Mouse (Mus musculus): ENCODE results near the gene Crybb1. TPM values are rescaled to one million over a fixed set of nuclear protein-coding genes. Genes with fewer than 3 reads are reported as not detected.

Crybb1 gene
- polyA plus RNA-seq, 1 experiment from 2014 or later: 2.9 TPM

DNA sequence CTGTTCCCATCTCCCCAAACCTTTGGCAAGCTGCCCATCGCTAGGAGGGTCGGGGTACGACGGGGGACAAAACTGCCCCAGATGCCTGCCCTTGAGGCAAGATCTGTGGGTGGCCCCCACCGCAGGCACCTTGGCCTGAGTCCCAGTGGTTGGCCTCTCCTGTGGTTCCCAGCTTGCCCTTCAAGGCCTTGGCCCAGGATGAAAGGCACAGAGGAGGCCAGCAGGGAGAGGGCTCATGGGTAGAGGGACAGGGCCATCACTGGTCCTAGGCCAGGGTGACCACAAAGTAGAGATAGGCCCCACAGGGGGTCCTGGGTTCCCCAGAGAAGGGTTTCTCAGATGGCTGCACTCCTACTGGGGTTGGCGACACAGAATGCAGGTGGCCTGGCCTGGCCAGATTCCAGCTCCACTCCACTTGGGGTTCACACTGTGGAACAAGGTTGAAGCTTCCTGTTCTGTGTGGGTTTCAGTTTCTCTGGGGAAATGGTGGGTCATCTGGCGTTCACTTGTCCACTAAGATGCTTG lies 1.3 kb upstream of the Crybb1 start:
- H3K4me3 ChIP-seq: no peak overlapping the region
- no peaks in the 10 kb centered on the region for H3K27me3 ChIP-seq (replicated peaks)
- WGBS: 77% methylated on average over 7 of the region's 7 CpGs
- H3K27ac ChIP-seq: no peak overlapping the region
- H3K9me3 ChIP-seq: no peaks in the 10 kb centered on the region
- H3K36me3 ChIP-seq: no peaks in the 10 kb centered on the region
- H3K9ac ChIP-seq: no peak overlapping the region
- H3K4me2 ChIP-seq (replicated peaks): no peak overlapping the region
- H3K4me1 ChIP-seq: 0 out of 2 replicates have a peak, but pooled peaks cover 4% of the 10 kb centered on the region
- ATAC-seq (ENCODE audit: low FRiP score, low read depth): no peak

GRCm38 (mm10) chr5:112256457-112256856 lies 842 bp downstream of the Crybb1 start:
- no peak overlapping the region for H3K4me3 ChIP-seq
- H3K36me3 ChIP-seq: no peaks in the 10 kb centered on the region
- no peaks in the 10 kb centered on the region; the same call in 1 of the 2 replicates for H3K27me3 ChIP-seq (replicated peaks)
- no peak overlapping the region for H3K9ac ChIP-seq
- no peak overlapping the region for H3K27ac ChIP-seq
- 82% methylated on average over 9 of the region's 9 CpGs for WGBS
- 0 out of 2 replicates have a peak, but pooled peaks cover 4% of the 10 kb centered on the region for H3K4me1 ChIP-seq
- no peaks in the 10 kb centered on the region for H3K9me3 ChIP-seq
- no peak for ATAC-seq (ENCODE audit: low FRiP score, low read depth)
- H3K4me2 ChIP-seq (replicated peaks): no peak overlapping the region

DNA sequence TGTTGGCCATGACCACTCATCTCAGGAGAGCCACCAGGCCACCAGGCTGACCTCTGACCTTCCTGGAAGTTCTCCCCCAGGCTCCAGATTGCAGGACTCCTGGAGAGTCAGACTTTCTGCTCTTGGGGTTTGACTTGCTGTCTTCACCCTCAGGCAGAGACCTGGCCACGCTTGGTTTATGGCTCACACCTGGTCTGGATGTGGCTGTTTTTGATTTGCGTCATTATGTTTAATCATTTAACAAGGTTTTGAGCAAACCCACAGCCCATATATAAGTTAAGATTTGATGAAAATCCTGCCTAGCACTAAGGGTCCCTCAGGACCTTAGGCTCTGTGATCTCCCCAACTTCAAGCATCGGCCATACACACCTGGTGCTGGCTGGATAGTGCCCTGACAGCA lies 2.3 kb downstream of the Crybb1 start:
- Histone ChIP-seq H3K27ac (no peak overlapping the region), H3K4me1 (0 out of 2 replicates have a peak, but pooled peaks cover 4% of the 10 kb centered on the region), H3K9ac (no peak overlapping the region), H3K4me3 (no peak overlapping the region), H3K27me3 (replicated peaks) (no peaks in the 10 kb centered on the region; the same call in 1 of the 2 replicates), H3K4me2 (replicated peaks) (no peak overlapping the region), H3K9me3 (no peaks in the 10 kb centered on the region), H3K36me3 (no peaks in the 10 kb centered on the region)
- WGBS: 86% methylated on average over 3 of the region's 3 CpGs
- no peak for ATAC-seq (ENCODE audit: low FRiP score, low read depth)

- H3K36me3 ChIP-seq: no peaks in the 10 kb centered on the region
- H3K4me3 ChIP-seq: no peak overlapping the region
- no peak overlapping the region for H3K9ac ChIP-seq
- no peaks in the 10 kb centered on the region for H3K9me3 ChIP-seq
- 90% methylated on average over 16 of the region's 16 CpGs for WGBS
- ATAC-seq (ENCODE audit: low FRiP score, low read depth): no peak
- no peak overlapping the region for H3K4me2 ChIP-seq (replicated peaks)
- no peaks in the 10 kb centered on the region; the same call in 1 of the 2 replicates for H3K27me3 ChIP-seq (replicated peaks)
- H3K4me1 ChIP-seq: no peaks in the 10 kb centered on the region
- H3K27ac ChIP-seq: no peak overlapping the region
Observed at GRCm38 (mm10) chr5:112259862-112260650, 4.4 kb downstream of the Crybb1 start.

DNA sequence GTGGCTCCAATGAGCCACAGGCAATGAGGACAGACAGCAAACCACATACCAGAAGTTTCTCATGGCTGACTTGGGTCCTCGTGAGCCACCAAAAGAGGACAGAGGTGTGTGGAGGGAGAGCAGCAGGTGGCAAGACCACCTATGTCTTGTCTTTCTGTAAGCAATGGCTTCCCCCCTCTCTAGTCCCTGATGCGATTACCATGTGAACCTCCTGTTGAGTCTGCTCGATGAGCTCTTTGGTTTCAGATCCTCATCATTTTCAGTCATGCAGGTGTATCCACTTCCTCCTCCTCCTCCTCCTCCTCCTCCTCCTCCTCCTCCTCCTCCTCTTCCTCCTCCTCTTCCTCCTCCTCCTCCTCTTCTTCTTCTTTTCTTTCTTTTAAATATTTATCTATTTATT lies 5.2 kb downstream of the Crybb1 start:
- Histone ChIP-seq H3K9me3 (no peaks in the 10 kb centered on the region), H3K27ac (no peak overlapping the region), H3K4me3 (no peak overlapping the region), H3K4me2 (replicated peaks) (no peak overlapping the region), H3K9ac (no peak overlapping the region), H3K36me3 (no peaks in the 10 kb centered on the region), H3K27me3 (replicated peaks) (no peaks in the 10 kb centered on the region; the same call in 1 of the 2 replicates), H3K4me1 (peaks cover 4% of the 10 kb centered on the region)
- WGBS: 79% methylated on average over 3 of the region's 3 CpGs
- no peak for ATAC-seq (ENCODE audit: low FRiP score, low read depth)

DNA sequence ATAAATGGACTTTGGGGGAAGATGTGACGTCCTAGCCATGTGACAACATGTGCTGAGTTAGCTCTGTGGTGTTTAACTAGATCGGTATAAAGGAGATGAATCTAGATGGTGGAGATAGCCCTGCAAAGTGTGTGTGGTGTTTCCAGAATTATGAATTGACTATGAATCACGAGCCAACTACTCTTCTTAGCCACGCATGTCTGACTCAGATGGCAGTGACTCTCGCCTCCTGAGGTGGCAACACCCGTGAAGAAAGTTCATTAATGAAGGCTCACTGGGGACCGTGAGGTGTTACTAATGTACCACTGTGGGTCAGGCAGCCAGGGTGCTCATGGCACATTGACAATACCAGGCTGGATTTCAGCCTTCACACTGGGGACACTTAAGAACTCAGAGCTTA lies 8.5 kb downstream of the Crybb1 start:
- Histone ChIP-seq H3K27me3 (replicated peaks) (peaks cover 18% of the 10 kb centered on the region), H3K27ac (no peak overlapping the region), H3K4me1 (peaks cover 6% of the 10 kb centered on the region), H3K36me3 (no peaks in the 10 kb centered on the region), H3K9ac (no peak overlapping the region), H3K4me2 (replicated peaks) (no peak overlapping the region), H3K4me3 (no peak overlapping the region), H3K9me3 (no peaks in the 10 kb centered on the region)
- ATAC-seq (ENCODE audit: low FRiP score, low read depth): no peak
- 88% methylated on average over 7 of the region's 7 CpGs for WGBS

GRCm38 (mm10) chr5:112265110-112265509 lies 9.5 kb downstream of the Crybb1 start:
- peaks cover 6% of the 10 kb centered on the region for H3K4me1 ChIP-seq
- H3K27ac ChIP-seq: no peak overlapping the region
- no peak for ATAC-seq (ENCODE audit: low FRiP score, low read depth)
- H3K4me2 ChIP-seq (replicated peaks): no peak overlapping the region
- no peak overlapping the region for H3K4me3 ChIP-seq
- H3K27me3 ChIP-seq (replicated peaks): peaks cover 20% of the 10 kb centered on the region
- 88% methylated on average over 5 of the region's 5 CpGs for WGBS
- no peak overlapping the region for H3K9ac ChIP-seq
- no peaks in the 10 kb centered on the region for H3K36me3 ChIP-seq
- no peaks in the 10 kb centered on the region for H3K9me3 ChIP-seq

GRCm38 (mm10) chr5:112265515-112265914 lies 9.9 kb downstream of the Crybb1 start:
- ATAC-seq (ENCODE audit: low FRiP score, low read depth): no peak
- Histone ChIP-seq H3K4me1 (peaks cover 8% of the 10 kb centered on the region), H3K27me3 (replicated peaks) (peaks cover 20% of the 10 kb centered on the region), H3K36me3 (no peaks in the 10 kb centered on the region), H3K27ac (no peak overlapping the region), H3K4me2 (replicated peaks) (0 out of 2 replicates have a peak overlapping the region, but pooled peaks have one; percentile 30), H3K4me3 (no peak overlapping the region), H3K9ac (no peak overlapping the region), H3K9me3 (no peaks in the 10 kb centered on the region)
- 11% methylated on average over 10 of the region's 10 CpGs for WGBS

DNA sequence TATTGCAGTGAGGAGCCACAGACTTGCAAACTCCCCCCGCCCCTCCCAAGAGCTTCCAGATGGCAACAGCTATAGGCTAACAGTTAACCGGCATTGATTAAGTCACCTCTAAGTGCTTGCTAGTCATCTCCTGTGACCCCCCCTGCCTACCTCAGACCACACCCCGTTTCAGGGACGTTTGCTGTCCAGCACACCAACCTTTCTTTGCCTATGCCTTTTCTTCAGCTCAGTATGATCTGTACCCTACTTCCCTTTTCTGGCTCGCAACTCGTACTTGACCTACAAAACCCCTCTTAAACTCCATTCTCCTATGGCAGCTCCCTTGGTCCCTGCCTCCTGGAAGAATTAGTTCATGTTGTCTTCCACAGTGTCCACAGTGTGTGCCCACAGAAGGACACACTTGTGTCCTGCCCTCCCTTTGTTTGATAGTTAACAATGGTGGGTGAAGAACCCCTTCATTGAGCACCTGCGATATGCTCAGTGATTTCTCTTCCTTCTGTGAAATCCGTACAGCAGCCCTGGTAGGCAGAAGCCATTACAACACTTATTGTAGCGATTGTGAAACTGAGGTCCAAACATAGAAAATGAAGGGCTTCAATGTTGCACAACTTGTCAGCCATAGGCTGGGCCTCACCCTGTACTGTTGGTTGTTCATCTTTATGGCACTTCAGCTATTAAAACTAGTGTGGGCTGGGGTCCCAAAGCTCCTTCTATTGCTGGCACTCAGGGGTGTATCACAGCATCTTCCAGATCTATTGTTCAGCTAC lies 10.6 kb downstream of the Crybb1 start:
- Histone ChIP-seq H3K9ac (no peak overlapping the region), H3K4me1 (peaks cover 15% of the 10 kb centered on the region), H3K27ac (no peak overlapping the region), H3K9me3 (no peaks in the 10 kb centered on the region), H3K4me3 (no peak overlapping the region), H3K36me3 (no peaks in the 10 kb centered on the region), H3K4me2 (replicated peaks) (0 out of 2 replicates have a peak overlapping the region, but pooled peaks have one; percentile 30), H3K27me3 (replicated peaks) (peaks cover 20% of the 10 kb centered on the region; the same call in 1 of the 2 replicates)
- 56% methylated on average over 9 of the region's 9 CpGs for WGBS
- no peak for ATAC-seq (ENCODE audit: low FRiP score, low read depth)

- H3K36me3 ChIP-seq: no peaks in the 10 kb centered on the region
- no peak overlapping the region for H3K9ac ChIP-seq
- no peak; the same call in 1 of the 2 replicates for ATAC-seq (ENCODE audit: low FRiP score, low read depth)
- peaks cover 20% of the 10 kb centered on the region; the same call in 1 of the 2 replicates for H3K27me3 ChIP-seq (replicated peaks)
- 31% methylated on average over 24 of the region's 24 CpGs for WGBS
- peak overlapping the region; percentile 41 for H3K4me2 ChIP-seq (replicated peaks)
- H3K4me1 ChIP-seq: peaks cover 13% of the 10 kb centered on the region
- no peak overlapping the region for H3K4me3 ChIP-seq
- H3K9me3 ChIP-seq: no peaks in the 10 kb centered on the region
- H3K27ac ChIP-seq: no peak overlapping the region
Observed at GRCm38 (mm10) chr5:112270764-112271541, 15.3 kb downstream of the Crybb1 start.

DNA sequence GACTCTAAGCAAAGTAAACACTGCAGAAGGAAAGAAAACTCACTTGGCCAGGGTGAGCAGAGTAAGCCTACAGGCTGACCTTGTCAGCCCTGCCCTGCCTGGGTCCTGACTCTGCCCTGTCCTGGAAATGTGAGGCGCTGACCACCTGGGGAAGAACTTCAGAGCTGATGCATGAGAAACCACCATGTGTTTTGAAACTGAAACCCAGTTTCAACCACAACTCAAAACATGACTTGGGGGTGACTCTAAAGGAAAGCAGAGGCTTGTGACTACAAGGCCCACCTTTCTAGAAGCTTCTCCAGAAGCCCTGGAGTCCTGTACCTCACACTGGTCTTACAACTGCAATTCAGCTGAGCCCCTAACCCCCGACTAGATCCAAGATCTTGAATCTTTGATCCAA lies 17.3 kb downstream of the Crybb1 start:
- ATAC-seq (ENCODE audit: low FRiP score, low read depth): no peak
- Histone ChIP-seq H3K27ac (no peak overlapping the region), H3K9ac (no peak overlapping the region), H3K36me3 (no peaks in the 10 kb centered on the region), H3K9me3 (no peaks in the 10 kb centered on the region), H3K4me1 (peaks cover 23% of the 10 kb centered on the region), H3K4me2 (replicated peaks) (no peak overlapping the region), H3K27me3 (replicated peaks) (peaks cover 14% of the 10 kb centered on the region; the same call in 1 of the 2 replicates), H3K4me3 (no peak overlapping the region)
- 86% methylated on average over 2 of the region's 2 CpGs for WGBS
